ENCODE assay signal across 7 mouse cellular contexts in the genomic region with DNA sequence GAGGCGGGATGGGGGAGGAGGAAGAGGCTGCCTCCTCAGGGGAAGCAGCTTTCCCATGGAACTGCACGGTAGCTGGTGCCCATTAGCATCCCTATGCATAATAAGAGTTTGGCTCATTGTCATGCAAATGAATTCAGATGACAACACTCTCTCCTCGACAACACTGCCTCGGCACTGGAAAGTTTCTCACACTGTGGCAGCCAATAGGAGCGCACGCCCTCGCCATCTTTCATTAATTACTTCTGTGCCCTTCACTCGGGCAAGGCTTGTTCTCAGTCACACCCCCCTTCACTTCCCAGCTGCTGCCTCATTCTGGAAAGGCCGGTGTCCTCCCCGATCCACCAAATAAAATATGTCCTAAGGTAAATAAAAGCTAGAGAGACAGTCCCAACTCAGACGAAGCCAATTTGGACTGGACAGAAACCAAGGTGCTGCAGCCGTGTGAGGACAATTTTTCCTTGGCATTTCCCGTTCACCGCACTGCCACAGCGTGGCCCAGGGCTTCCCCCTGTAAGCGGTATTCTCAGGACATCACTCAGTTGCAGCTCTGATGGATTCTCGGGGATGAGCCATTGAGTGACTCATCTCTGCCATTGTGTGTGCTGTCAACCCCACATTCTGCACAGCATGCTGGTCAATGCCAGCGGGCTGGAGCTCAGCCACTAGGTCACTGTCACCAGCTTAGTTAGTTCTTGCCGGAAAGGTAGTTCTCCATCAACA. TPM values are rescaled to one million over a fixed set of nuclear protein-coding genes. Genes with fewer than 3 reads are reported as not detected.
A peak's percentile ranks its signal among the peaks of the same experiment; 100 is the strongest.
DNase-seq lines count a peak whose midpoint lies in the region; ATAC-seq and TF ChIP-seq lines count a peak whose summit lies in the region.

No protein-coding gene starts in this region.

- H3K4me3 ChIP-seq in forebrain, postnatal 0 days (ENCODE audit: low read depth, low read length) = peak overlapping the region; percentile 27
- H3K4me3 ChIP-seq in liver, embryonic 16.5 days (ENCODE audit: low read depth, low read length) = no peak overlapping the region
- peak overlapping the region; percentile 24 for H3K4me3 ChIP-seq in stomach, embryonic 16.5 days (replicated peaks; ENCODE audit: low read length)

- no peak for DNase-seq in Patski (ENCODE audit: low read depth, low spot score)
- peak; percentile 77 for DNase-seq in adrenal gland, postnatal 14 days
- peak; percentile 80 for DNase-seq in forebrain, postnatal 0 days
- peak; percentile 21 to 28 for DNase-seq in kidney, postnatal 36 days
- DNase-seq in urinary bladder, postnatal 36 days (ENCODE audit: low spot score in 2 of 2) = no peak

- peak overlapping the region; percentile 25; the same call in 1 of the 2 replicates for H3K9ac ChIP-seq in forebrain, postnatal 0 days
- H3K9ac ChIP-seq in liver, embryonic 16.5 days (ENCODE audit: low read depth, low read length) = no peak overlapping the region
- no peak overlapping the region for H3K9ac ChIP-seq in stomach, embryonic 16.5 days (ENCODE audit: low read length)

- no peaks in the 10 kb centered on the region for H3K36me3 ChIP-seq in forebrain, postnatal 0 days (ENCODE audit: insufficient read depth)
- H3K36me3 ChIP-seq in liver, embryonic 16.5 days (ENCODE audit: control insufficient read depth, insufficient read depth) = no peaks in the 10 kb centered on the region
- H3K36me3 ChIP-seq in stomach, embryonic 16.5 days (ENCODE audit: control insufficient read depth, insufficient read depth, low read length) = no peaks in the 10 kb centered on the region

- no peaks in the 10 kb centered on the region for H3K9me3 ChIP-seq in forebrain, postnatal 0 days (ENCODE audit: low read length)
- no peaks in the 10 kb centered on the region for H3K9me3 ChIP-seq in liver, embryonic 16.5 days (replicated peaks; ENCODE audit: control insufficient read depth, low read length)
- H3K9me3 ChIP-seq in stomach, embryonic 16.5 days (replicated peaks; ENCODE audit: control insufficient read depth, low read length) = no peaks in the 10 kb centered on the region

- no peak for TF ChIP-seq CTCF in Patski (IDR thresholded peaks at IDR 0.05)
- no peak for TF ChIP-seq CTCF in forebrain, postnatal 0 days (IDR thresholded peaks at IDR 0.05; ENCODE audit: low read depth)

- 3% methylated on average over 19 of the region's 19 CpGs for whole genome bisulfite sequencing in forebrain, postnatal 0 days
- WGBS in liver, embryonic 16.5 days (ENCODE audit: insufficient replicate concordance) = 11% methylated on average over 19 of the region's 19 CpGs
- 7% methylated on average over 19 of the region's 19 CpGs for WGBS in stomach, embryonic 16.5 days

- POLR2A ChIA-PET in Patski (lab: Charles Lee) = no interaction called here

- H3K27me3 ChIP-seq in Patski = no peaks in the 10 kb centered on the region
- H3K27me3 ChIP-seq in forebrain, postnatal 0 days (ENCODE audit: insufficient read depth, low read length) = no peaks in the 10 kb centered on the region
- no peaks in the 10 kb centered on the region for H3K27me3 ChIP-seq in liver, embryonic 16.5 days (ENCODE audit: control insufficient read depth, insufficient read depth, low read depth, low read length)
- H3K27me3 ChIP-seq in stomach, embryonic 16.5 days (ENCODE audit: control insufficient read depth, insufficient read depth, low read length) = no peaks in the 10 kb centered on the region

- in situ Hi-C loops in Patski (cut with MboI; ENCODE audit: low pct_unique_long_range_greater_than_20kb) = loop anchor here (25.0 kb wide), 1 partner anchor 826 kb away; the partner anchor contains the start of gene Cog1

- CTCF ChIA-PET in Patski (lab: Charles Lee) = interaction anchor here (0.7 to 2.3 kb wide), 2 partner anchors 8 to 45 kb away, joined by 3 to 6 read pairs; no protein-coding TSS in a partner anchor

- H3K4me1 ChIP-seq in forebrain, postnatal 0 days (ENCODE audit: insufficient read depth) = peaks cover 18% of the 10 kb centered on the region
- no peaks in the 10 kb centered on the region; the same call in none of the 2 replicates for H3K4me1 ChIP-seq in liver, embryonic 16.5 days (ENCODE audit: control insufficient read depth, low read depth, low read length)
- H3K4me1 ChIP-seq in stomach, embryonic 16.5 days (ENCODE audit: control insufficient read depth, insufficient read depth, low read length) = peaks cover 17% of the 10 kb centered on the region

- H3K4me2 ChIP-seq in forebrain, postnatal 0 days (ENCODE audit: low read depth) = peak overlapping the region; percentile 57
- H3K4me2 ChIP-seq in liver, embryonic 16.5 days (ENCODE audit: low read depth, low read length) = peak overlapping the region; percentile 42; the same call in 1 of the 2 replicates
- peak overlapping the region; percentile 43 for H3K4me2 ChIP-seq in stomach, embryonic 16.5 days (ENCODE audit: low read depth, low read length)

- ATAC-seq in Patski = peak; percentile 80
- ATAC-seq in forebrain, postnatal 0 days = peak; percentile 96
- no peak for ATAC-seq in liver, embryonic 16.5 days (ENCODE audit: low read depth)
- peak; percentile 49; the same call in 1 of the 2 replicates for ATAC-seq in stomach, embryonic 16.5 days (ENCODE audit: insufficient read depth, low FRiP score)

- peak overlapping the region; percentile 70 for H3K27ac ChIP-seq in forebrain, postnatal 0 days (ENCODE audit: low read depth, low read length)
- no peak overlapping the region for H3K27ac ChIP-seq in liver, embryonic 16.5 days (ENCODE audit: low read length)
- H3K27ac ChIP-seq in stomach, embryonic 16.5 days (ENCODE audit: low read length) = no peak overlapping the region

RNA-seq across cellular contexts. Expression of gene Sox9, which starts 29.3 kb away (rescaled TPM):
- 27.7 TPM for polyA plus RNA-seq in Patski (2021)
- 0.86 and 1.3 TPM in 2 replicates for total RNA-seq in adrenal gland, postnatal 14 days (2021)
- 5.8 and 6.1 TPM in 2 replicates for total RNA-seq in forebrain, postnatal 0 days (2014; rRNA removed)
- polyA plus RNA-seq in forebrain, postnatal 0 days (2015; fragmentation: Nextera tagmentation; extraction: Ambion mirVana) = 29.8 and 46.6 TPM in 2 replicates
- polyA plus RNA-seq in liver, embryonic 16.5 days (2015; fragmentation: Nextera tagmentation; extraction: Ambion mirVana) = 1.1 and 1.4 TPM in 2 replicates
- 31.2 and 32.4 TPM in 2 replicates for polyA plus RNA-seq in stomach, embryonic 16.5 days (2015; fragmentation: Nextera tagmentation; extraction: Ambion mirVana)

Comparison
In these comparisons a context has a peak if more than half of its experiments do, and no peak if none do; other contexts are left out.
1. DNase-seq: peak in adrenal gland, postnatal 14 days (single experiment), forebrain, postnatal 0 days (single experiment) and kidney, postnatal 36 days (2 of 2); none in Patski (single experiment) and urinary bladder, postnatal 36 days (0 of 2).
2. RNA of gene Sox9, which starts 29.3 kb away (polyA plus RNA-seq): 29.8 to 46.6 TPM in forebrain, postnatal 0 days, 31.2 to 32.4 TPM in stomach, embryonic 16.5 days and 27.7 TPM in Patski (single experiment); 1.1 to 1.4 TPM in liver, embryonic 16.5 days; every median in the first group is over 10 times any median in the second.
3. Peak in every context shown above with its lines, with median percentiles within 50 percentile points of each other: H3K4me2 ChIP-seq.